Mouse (Mus musculus): ENCODE results near the gene Rbm12. TPM values are rescaled to one million over a fixed set of nuclear protein-coding genes. Genes with fewer than 3 reads are reported as not detected.
"Not testable (repeated sequence)": the region's sequence is repeated elsewhere in the genome, so short reads cannot be mapped to it uniquely, and the experiment has no call there.

Gene Rbm12
- polyA plus RNA-seq, 1 experiment from 2014 or later = 26.6 TPM

GRCm38 (mm10) chr2:156123731-156124130 is 12.0 kb upstream of the Rbm12 start:
- no peak for ATAC-seq (replicated peaks)
- H3K27ac ChIP-seq = no peak overlapping the region

DNA sequence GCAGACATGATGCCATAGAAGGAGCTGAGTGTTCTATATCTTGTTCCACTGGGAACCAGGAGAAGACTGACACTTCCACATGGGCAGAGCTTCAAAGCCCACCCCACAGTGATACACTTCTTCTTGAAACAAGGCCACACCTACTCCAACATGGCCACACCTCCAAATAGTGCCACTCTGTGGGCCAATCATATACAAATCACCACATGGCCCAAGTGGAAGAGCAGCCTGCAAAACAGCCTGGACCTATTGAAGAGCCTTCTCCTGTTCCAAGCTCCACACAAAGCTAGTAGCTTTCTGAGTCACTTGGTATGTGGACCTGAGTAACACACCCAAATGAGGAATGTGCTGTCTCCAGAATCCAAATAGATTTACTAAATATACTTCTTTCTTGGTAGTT is 7.8 kb upstream of the Rbm12 start:
- Histone ChIP-seq H3K4me3 (no peak overlapping the region), H3K36me3 (replicated peaks) (no peaks in the 10 kb centered on the region; the same call in 1 of the 2 replicates), H3K4me2 (no peak overlapping the region), H3K4me1 (no peaks in the 10 kb centered on the region), H3K9me3 (no peaks in the 10 kb centered on the region), H3K9ac (no peak overlapping the region), H3K27ac (no peak overlapping the region), H3K27me3 (replicated peaks) (no peaks in the 10 kb centered on the region)
- no peak for ATAC-seq (replicated peaks)

More at GRCm38 (mm10) chr2:156123731-156124130, 12.0 kb upstream of the Rbm12 start:
- no peak overlapping the region for H3K9ac ChIP-seq
- no peaks in the 10 kb centered on the region for H3K27me3 ChIP-seq (replicated peaks)
- H3K9me3 ChIP-seq = no peaks in the 10 kb centered on the region
- peaks cover 6% of the 10 kb centered on the region; the same call in 1 of the 2 replicates for H3K36me3 ChIP-seq (replicated peaks)
- H3K4me2 ChIP-seq = no peak overlapping the region
- H3K4me1 ChIP-seq = no peaks in the 10 kb centered on the region
- WGBS = 94% methylated on average over 5 of the region's 5 CpGs
- H3K4me3 ChIP-seq = no peak overlapping the region

DNA sequence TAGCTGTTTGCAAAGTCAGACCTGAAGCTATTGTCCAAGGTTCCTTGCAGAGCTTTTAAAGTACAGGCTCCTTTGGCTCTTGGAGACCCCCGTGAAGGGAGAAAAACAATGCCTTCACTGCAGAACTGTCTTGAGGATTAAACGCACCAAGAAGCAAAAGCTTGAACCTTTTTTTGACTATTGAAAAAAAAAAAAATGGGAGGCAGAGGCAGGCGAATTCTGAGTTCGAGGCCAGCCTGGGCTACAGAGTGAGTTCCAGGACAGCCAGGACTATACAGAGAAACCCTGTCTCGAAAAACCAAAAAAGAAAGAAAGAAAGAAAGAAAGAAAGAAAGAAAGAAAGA is 274 bp upstream of the Rbm12 start:
- 23% methylated on average over 5 of the region's 5 CpGs for WGBS
- ATAC-seq (replicated peaks); H3K9me3 ChIP-seq; H3K36me3 ChIP-seq (replicated peaks); H3K27me3 ChIP-seq (replicated peaks): not testable (repeated sequence)
- peak overlapping the region; percentile 84 for H3K27ac ChIP-seq
- peak overlapping the region; percentile 53 for H3K4me2 ChIP-seq
- H3K9ac ChIP-seq = 0 out of 2 replicates have a peak overlapping the region, but pooled peaks have one; percentile 85
- peaks cover 16% of the 10 kb centered on the region for H3K4me1 ChIP-seq
- H3K4me3 ChIP-seq = peak overlapping the region; percentile 70

GRCm38 (mm10) chr2:156110627-156111357 is 986 bp downstream of the Rbm12 start:
- peak overlapping the region; percentile 49 for H3K4me2 ChIP-seq
- H3K27ac ChIP-seq = peak overlapping the region; percentile 84
- peak overlapping the region; percentile 70 for H3K4me3 ChIP-seq
- H3K4me1 ChIP-seq = peaks cover 16% of the 10 kb centered on the region
- H3K36me3 ChIP-seq (replicated peaks) = no peaks in the 10 kb centered on the region
- peak overlapping the region; percentile 85 for H3K9ac ChIP-seq
- whole genome bisulfite sequencing = under 1% methylated on average over 16 of the region's 16 CpGs
- H3K27me3 ChIP-seq (replicated peaks) = no peaks in the 10 kb centered on the region
- H3K9me3 ChIP-seq = no peaks in the 10 kb centered on the region
- ATAC-seq (replicated peaks) = peak; percentile 84

DNA sequence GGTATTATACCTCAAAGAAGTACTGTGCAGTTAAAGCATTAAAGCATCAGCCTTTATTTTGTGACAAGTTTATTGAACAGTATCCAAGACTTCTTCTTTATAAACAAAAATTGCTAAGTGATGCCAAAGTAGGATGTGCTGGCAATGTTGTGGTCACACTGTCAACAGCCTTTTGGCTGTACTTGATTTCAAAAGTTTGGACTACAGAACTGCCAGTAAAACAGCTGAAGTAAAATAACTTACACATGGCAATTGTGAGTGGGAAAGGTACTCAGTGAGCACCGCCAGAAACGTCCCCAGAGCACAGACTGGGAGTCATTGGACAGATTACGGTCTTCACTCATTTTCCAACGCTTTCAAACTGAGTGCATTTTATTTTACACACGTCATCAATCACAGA is 19.9 kb downstream of the Rbm12 start:
- Histone ChIP-seq H3K4me3 (no peak overlapping the region), H3K9me3 (no peaks in the 10 kb centered on the region), H3K27me3 (replicated peaks) (no peaks in the 10 kb centered on the region), H3K9ac (no peak overlapping the region), H3K4me1 (peaks cover 17% of the 10 kb centered on the region; the same call in 1 of the 2 replicates), H3K4me2 (no peak overlapping the region), H3K36me3 (replicated peaks) (peaks cover 8% of the 10 kb centered on the region; the same call in 1 of the 2 replicates), H3K27ac (no peak overlapping the region)
- no peak for ATAC-seq (replicated peaks)
- 86% methylated on average over 5 of the region's 5 CpGs for WGBS

DNA sequence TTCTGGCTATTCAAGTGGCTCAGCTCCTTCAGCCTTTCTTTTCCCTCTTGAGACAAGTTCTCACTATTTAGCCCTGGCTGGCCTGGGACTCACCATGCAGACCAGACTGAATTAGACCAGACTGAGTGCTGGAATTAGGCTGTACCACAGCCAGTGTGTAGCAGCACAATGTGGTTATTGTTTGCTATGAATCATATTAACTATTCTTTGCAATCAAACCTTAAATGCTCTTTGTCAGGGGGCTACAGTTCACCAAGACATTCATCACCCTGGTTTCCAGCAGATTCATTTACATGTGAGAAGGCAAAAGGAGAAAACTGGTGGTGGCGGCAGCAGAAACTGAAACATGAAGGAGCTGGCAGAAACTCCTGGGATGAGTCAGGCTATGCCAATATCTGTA is 22.0 kb downstream of the Rbm12 start:
- H3K4me1 ChIP-seq = peaks cover 17% of the 10 kb centered on the region; the same call in 1 of the 2 replicates
- no peaks in the 10 kb centered on the region for H3K27me3 ChIP-seq (replicated peaks)
- no peak overlapping the region for H3K4me2 ChIP-seq
- H3K4me3 ChIP-seq = no peak overlapping the region
- H3K9me3 ChIP-seq = no peaks in the 10 kb centered on the region
- 0 out of 2 replicates have a peak, but pooled peaks cover under 1% of the 10 kb centered on the region for H3K36me3 ChIP-seq (replicated peaks)
- H3K9ac ChIP-seq = no peak overlapping the region
- 23% methylated on average over 1 of the region's 1 CpGs for WGBS
- no peak for ATAC-seq (replicated peaks)
- no peak overlapping the region for H3K27ac ChIP-seq

DNA sequence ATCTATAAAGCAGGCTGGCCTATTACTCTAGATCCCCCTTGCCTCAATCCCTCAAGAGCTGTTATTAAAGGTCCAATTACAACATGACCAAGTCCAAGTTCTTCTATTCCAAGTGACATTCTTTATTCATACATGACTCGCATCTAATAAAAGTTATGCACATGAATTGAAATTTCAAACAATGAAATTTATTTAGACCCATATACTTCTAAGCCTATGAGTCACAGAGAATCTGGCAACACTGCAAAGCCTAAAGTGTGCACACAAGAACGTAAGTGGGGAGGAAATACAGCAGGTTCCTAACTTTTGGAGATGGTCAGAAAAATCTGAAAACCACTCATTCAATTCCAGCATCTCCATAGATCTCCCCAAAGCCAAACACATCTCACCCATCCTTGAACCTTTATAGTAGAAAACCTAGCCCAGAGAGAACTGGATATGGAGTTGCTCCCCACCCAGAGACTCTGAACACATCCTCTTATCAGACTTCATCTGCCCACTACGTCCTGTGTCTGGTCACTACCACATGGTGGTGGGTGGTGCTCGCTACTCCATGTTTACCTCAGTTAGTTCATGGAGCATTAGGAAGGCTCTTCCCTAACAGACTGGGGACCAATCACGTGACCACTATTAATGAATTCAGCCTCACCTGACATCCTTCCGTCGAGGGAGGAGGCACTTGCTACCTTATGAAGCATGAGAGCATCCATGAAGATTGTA is 24.2 kb downstream of the Rbm12 start:
- Histone ChIP-seq H3K4me3 (no peak overlapping the region), H3K9ac (no peak overlapping the region), H3K27me3 (replicated peaks) (no peaks in the 10 kb centered on the region), H3K27ac (no peak overlapping the region), H3K9me3 (no peaks in the 10 kb centered on the region), H3K4me2 (no peak overlapping the region), H3K36me3 (replicated peaks) (no peaks in the 10 kb centered on the region), H3K4me1 (peaks cover 17% of the 10 kb centered on the region; the same call in 1 of the 2 replicates)
- 90% methylated on average over 7 of the region's 7 CpGs for WGBS
- ATAC-seq (replicated peaks) = no peak

- H3K27ac ChIP-seq = no peak overlapping the region
- H3K4me2 ChIP-seq = no peak overlapping the region
- no peaks in the 10 kb centered on the region for H3K9me3 ChIP-seq
- H3K4me3 ChIP-seq = no peak overlapping the region
- ATAC-seq (replicated peaks) = no peak
- H3K4me1 ChIP-seq = peaks cover 2% of the 10 kb centered on the region; the same call in 1 of the 2 replicates
- H3K36me3 ChIP-seq (replicated peaks) = no peaks in the 10 kb centered on the region
- WGBS = 91% methylated on average over 3 of the region's 3 CpGs
- no peak overlapping the region for H3K9ac ChIP-seq
- H3K27me3 ChIP-seq (replicated peaks) = no peaks in the 10 kb centered on the region
These were observed 27.2 kb downstream of the Rbm12 start for GRCm38 (mm10) chr2:156084541-156084940.

GRCm38 (mm10) chr2:156080391-156080790 is 31.4 kb downstream of the Rbm12 start:
- Histone ChIP-seq H3K9ac (no peak overlapping the region), H3K9me3 (no peaks in the 10 kb centered on the region), H3K4me2 (no peak overlapping the region), H3K36me3 (replicated peaks) (peaks cover 30% of the 10 kb centered on the region), H3K27me3 (replicated peaks) (no peaks in the 10 kb centered on the region), H3K4me3 (no peak overlapping the region), H3K27ac (no peak overlapping the region), H3K4me1 (no peaks in the 10 kb centered on the region)
- no peak for ATAC-seq (replicated peaks)
- WGBS = 93% methylated on average over 7 of the region's 7 CpGs

DNA sequence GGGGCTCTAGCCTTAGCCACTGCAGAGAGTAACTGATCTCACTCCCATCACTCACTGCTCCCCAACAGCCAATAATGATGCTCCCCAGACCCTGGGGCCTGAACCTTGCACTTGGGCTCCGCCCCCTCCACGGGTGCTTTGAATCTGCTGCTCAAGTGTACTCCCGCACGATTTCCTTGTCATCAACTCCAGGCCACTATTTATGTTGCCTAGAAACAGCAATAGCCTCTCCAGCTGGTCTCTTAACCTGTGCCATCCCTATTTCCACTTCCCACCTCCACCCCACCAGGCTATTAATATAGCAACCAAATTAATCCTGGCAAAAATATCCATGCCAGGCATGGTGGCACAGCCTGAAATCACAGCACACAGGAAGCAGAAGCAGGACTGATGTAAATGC is 32.1 kb downstream of the Rbm12 start:
- ATAC-seq (replicated peaks) = 0 out of 2 replicates have a peak, but pooled peaks have one; percentile 24
- H3K4me2 ChIP-seq = no peak overlapping the region
- no peaks in the 10 kb centered on the region for H3K4me1 ChIP-seq
- no peaks in the 10 kb centered on the region for H3K9me3 ChIP-seq
- H3K4me3 ChIP-seq = no peak overlapping the region
- H3K27ac ChIP-seq = no peak overlapping the region
- 44% methylated on average over 4 of the region's 4 CpGs for WGBS
- H3K27me3 ChIP-seq (replicated peaks) = no peaks in the 10 kb centered on the region
- peaks cover 34% of the 10 kb centered on the region for H3K36me3 ChIP-seq (replicated peaks)
- H3K9ac ChIP-seq = no peak overlapping the region

GRCm38 (mm10) chr2:156079183-156079560 is 32.6 kb downstream of the Rbm12 start:
- H3K4me3 ChIP-seq = no peak overlapping the region
- 93% methylated on average over 8 of the region's 8 CpGs for WGBS
- no peaks in the 10 kb centered on the region for H3K4me1 ChIP-seq
- H3K9ac ChIP-seq = no peak overlapping the region
- ATAC-seq (replicated peaks) = no peak
- no peak overlapping the region for H3K27ac ChIP-seq
- H3K27me3 ChIP-seq (replicated peaks) = no peaks in the 10 kb centered on the region
- H3K36me3 ChIP-seq (replicated peaks) = peaks cover 39% of the 10 kb centered on the region
- H3K9me3 ChIP-seq = no peaks in the 10 kb centered on the region
- no peak overlapping the region for H3K4me2 ChIP-seq

- H3K4me2 ChIP-seq = no peak overlapping the region
- H3K4me3 ChIP-seq = no peak overlapping the region
- WGBS = 93% methylated on average over 16 of the region's 16 CpGs
- no peak overlapping the region for H3K9ac ChIP-seq
- H3K4me1 ChIP-seq = no peaks in the 10 kb centered on the region
- no peaks in the 10 kb centered on the region for H3K27me3 ChIP-seq (replicated peaks)
- H3K9me3 ChIP-seq = no peaks in the 10 kb centered on the region
- peaks cover 44% of the 10 kb centered on the region for H3K36me3 ChIP-seq (replicated peaks)
- no peak overlapping the region for H3K27ac ChIP-seq
- no peak for ATAC-seq (replicated peaks)
These were observed 33.2 kb downstream of the Rbm12 start for GRCm38 (mm10) chr2:156078421-156079182.
